Comparison of ENCODE assay signal across 8 mouse cellular contexts in the genomic region with DNA sequence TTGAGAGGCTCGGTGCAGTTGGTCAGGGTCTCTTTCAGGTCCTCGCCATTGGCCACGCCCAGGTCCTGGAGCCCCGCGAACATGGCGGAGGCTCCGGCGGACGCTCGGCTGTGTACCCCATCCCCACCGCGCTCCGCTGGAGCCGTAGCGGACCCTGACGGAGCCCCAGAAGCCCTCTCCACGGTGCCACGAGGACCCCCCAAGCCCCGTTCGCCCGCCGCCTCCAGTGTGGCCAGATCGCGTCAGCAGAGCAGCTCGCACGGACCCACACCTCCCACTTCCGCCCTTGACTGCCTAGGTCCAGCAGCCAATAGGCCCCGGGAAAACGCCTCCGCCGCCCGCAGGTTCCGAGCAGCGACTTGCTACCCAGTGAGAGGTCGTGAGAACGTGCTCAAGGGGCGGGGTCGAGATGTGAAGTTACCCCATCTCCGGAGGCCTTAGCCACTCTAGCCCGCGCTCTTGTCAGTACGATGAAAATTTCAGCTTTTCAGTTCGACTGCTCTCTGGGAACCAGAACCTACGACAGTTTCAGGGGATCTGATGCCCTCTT. TPM values are rescaled to one million over a fixed set of nuclear protein-coding genes. Genes with fewer than 3 reads are reported as not detected.
DNase-seq lines count a peak whose midpoint lies in the region; ATAC-seq and TF ChIP-seq lines count a peak whose summit lies in the region.

Gene Nelfb, minus strand, starts transcription at position 369 of the 550 bp plus-strand sequence.

- WGBS in embryonic facial prominence, embryonic 12.5 days, result under 1% methylated on average over 44 of the region's 44 CpGs
- under 1% methylated on average over 44 of the region's 44 CpGs for WGBS in limb, embryonic 11.5 days
- under 1% methylated on average over 43 of the region's 44 CpGs for WGBS in midbrain, embryonic 13.5 days
- WGBS in small intestine, adult 2 months, result under 1% methylated on average over 44 of the region's 44 CpGs

- H3K36me3 ChIP-seq in embryonic facial prominence, embryonic 12.5 days, result peaks cover 18% of the 10 kb centered on the region
- peaks cover 7% of the 10 kb centered on the region; the same call in 1 of the 2 replicates for H3K36me3 ChIP-seq in limb, embryonic 11.5 days (ENCODE audit: control insufficient read depth, insufficient read depth, low read length)
- H3K36me3 ChIP-seq in midbrain, embryonic 13.5 days, result peaks cover 29% of the 10 kb centered on the region
- peaks cover 18% of the 10 kb centered on the region for H3K36me3 ChIP-seq in small intestine, adult 2 months (ENCODE audit: control insufficient read depth, insufficient read depth, low read length)

- peaks cover 11% of the 10 kb centered on the region for H3K4me1 ChIP-seq in embryonic facial prominence, embryonic 12.5 days
- H3K4me1 ChIP-seq in limb, embryonic 11.5 days (ENCODE audit: control insufficient read depth, insufficient read depth, low read length), result peaks cover 10% of the 10 kb centered on the region
- peaks cover 38% of the 10 kb centered on the region for H3K4me1 ChIP-seq in midbrain, embryonic 13.5 days (replicated peaks)
- peaks cover 13% of the 10 kb centered on the region for H3K4me1 ChIP-seq in small intestine, adult 2 months (ENCODE audit: control insufficient read depth, insufficient read depth, insufficient read length, low read length)

- peak within 1 kb of the TSS; percentile 87 for H3K27ac ChIP-seq in embryonic facial prominence, embryonic 12.5 days
- peak within 1 kb of the TSS; percentile 83 for H3K27ac ChIP-seq in limb, embryonic 11.5 days (replicated peaks; ENCODE audit: low read depth, low read length)
- H3K27ac ChIP-seq in midbrain, embryonic 13.5 days, result peak within 1 kb of the TSS; percentile 86
- H3K27ac ChIP-seq in small intestine, adult 2 months (ENCODE audit: insufficient read depth, low read depth, low read length), result peak within 1 kb of the TSS; percentile 65

- H3K9me3 ChIP-seq in embryonic facial prominence, embryonic 12.5 days, result no peaks in the 10 kb centered on the region
- H3K9me3 ChIP-seq in limb, embryonic 11.5 days (ENCODE audit: control insufficient read depth, low read length), result no peaks in the 10 kb centered on the region
- no peaks in the 10 kb centered on the region for H3K9me3 ChIP-seq in midbrain, embryonic 13.5 days

- peak within 1 kb of the TSS; percentile 92 for H3K4me2 ChIP-seq in embryonic facial prominence, embryonic 12.5 days (replicated peaks)
- H3K4me2 ChIP-seq in limb, embryonic 11.5 days (ENCODE audit: low read depth, severe bottlenecking), result peak within 1 kb of the TSS; percentile 92
- H3K4me2 ChIP-seq in midbrain, embryonic 13.5 days (replicated peaks), result peak within 1 kb of the TSS; percentile 91

- H3K9ac ChIP-seq in embryonic facial prominence, embryonic 12.5 days, result peak within 1 kb of the TSS; percentile 85
- peak within 1 kb of the TSS; percentile 85 for H3K9ac ChIP-seq in limb, embryonic 11.5 days (ENCODE audit: low read length)
- peak within 1 kb of the TSS; percentile 86 for H3K9ac ChIP-seq in midbrain, embryonic 13.5 days (replicated peaks)

- peak; percentile 57; the same call in 1 of the 2 replicates for TF ChIP-seq POLR2A in small intestine, adult 2 months (IDR thresholded peaks at IDR 0.05; ENCODE audit: low read depth, low read length)

- peak; percentile 95 for DNase-seq in 3134 (ENCODE audit: extremely low read depth, insufficient read length, low spot score)
- peak; percentile 92 to 93 for DNase-seq in adrenal gland, postnatal 36 days
- DNase-seq in heart, adult 11 months, result peak; percentile 99
- DNase-seq in kidney, adult 18-20 months, result peak; percentile 92
- DNase-seq in limb, embryonic 11.5 days (ENCODE audit: low spot score), result peak; percentile 95

- no peak for TF ChIP-seq CTCF in small intestine, adult 2 months (IDR thresholded peaks at IDR 0.05; ENCODE audit: extremely low read depth, insufficient read length, insufficient replicate concordance, low read depth, low read length)

- ATAC-seq in embryonic facial prominence, embryonic 12.5 days (ENCODE audit: insufficient number of reproducible peaks, insufficient read depth, low FRiP score, low TSS enrichment), result peak; percentile 81
- peak; percentile 92 for ATAC-seq in limb, embryonic 11.5 days (ENCODE audit: insufficient number of reproducible peaks, low FRiP score, low TSS enrichment, low read depth)
- peak; percentile 95 for ATAC-seq in midbrain, embryonic 13.5 days

- H3K4me3 ChIP-seq in embryonic facial prominence, embryonic 12.5 days, result peak within 1 kb of the TSS; percentile 86
- peak within 1 kb of the TSS; percentile 91 for H3K4me3 ChIP-seq in limb, embryonic 11.5 days (ENCODE audit: low read depth, low read length)
- peak within 1 kb of the TSS; percentile 86 for H3K4me3 ChIP-seq in midbrain, embryonic 13.5 days (replicated peaks)
- peak within 1 kb of the TSS; percentile 91 for H3K4me3 ChIP-seq in small intestine, adult 2 months (ENCODE audit: low read depth, low read length)

- H3K27me3 ChIP-seq in embryonic facial prominence, embryonic 12.5 days, result no peaks in the 10 kb centered on the region
- H3K27me3 ChIP-seq in limb, embryonic 11.5 days (ENCODE audit: control insufficient read depth, insufficient read depth, low read length), result no peaks in the 10 kb centered on the region
- 0 out of 2 replicates have a peak, but pooled peaks cover 6% of the 10 kb centered on the region for H3K27me3 ChIP-seq in midbrain, embryonic 13.5 days
- H3K27me3 ChIP-seq in small intestine, adult 2 months (ENCODE audit: control insufficient read depth, insufficient read depth, low read length), result no peaks in the 10 kb centered on the region

RNA-seq across cellular contexts. Expression of gene Nelfb, which starts in this region (rescaled TPM):
- 10 to 100 TPM; 54.8 to 57.2 TPM for total RNA-seq in adrenal gland, postnatal 36 days (2021)
- polyA plus RNA-seq in embryonic facial prominence, embryonic 12.5 days (2016; fragmentation: Nextera tagmentation; extraction: Ambion mirVana), result 119 and 121 TPM in 2 replicates
- polyA plus RNA-seq in limb, embryonic 11.5 days (2014; fragmentation: Nextera tagmentation; extraction: Ambion mirVana), result 103 and 106 TPM in 2 replicates
- 113 and 117 TPM in 2 replicates for polyA plus RNA-seq in midbrain, embryonic 13.5 days (2015; fragmentation: Nextera tagmentation; extraction: Ambion mirVana)
- polyA plus RNA-seq in small intestine, adult 2 months (2012; rRNA removed), result 21.8 and 37.2 TPM in 2 replicates

Comparison
In these comparisons a context has a peak if more than half of its experiments do, and no peak if none do; other contexts are left out.
1. Peak in every context shown above with its lines: DNase-seq, ATAC-seq, H3K4me3 ChIP-seq and H3K27ac ChIP-seq.